Mouse (Mus musculus) liver, adult 2 months (tissue): ENCODE data around the gene Piwil4.

Experiments
- CTCF ChIP-seq: fragments of 200-500 bp; IDR thresholded peaks from 2 replicates; pipeline ENCODE4 v1.5.1; 2011; ENCODE audit warnings: low read depth, low read length, control low read depth
- POLR2A ChIP-seq: fragments of 200-500 bp; IDR thresholded peaks from 2 replicates; pipeline ENCODE4 v1.6.1; 2011; ENCODE audit warnings: low read length, control low read depth; ENCODE audit not compliant: insufficient read depth; ENCODE audit errors: extremely low read depth

DNA sequence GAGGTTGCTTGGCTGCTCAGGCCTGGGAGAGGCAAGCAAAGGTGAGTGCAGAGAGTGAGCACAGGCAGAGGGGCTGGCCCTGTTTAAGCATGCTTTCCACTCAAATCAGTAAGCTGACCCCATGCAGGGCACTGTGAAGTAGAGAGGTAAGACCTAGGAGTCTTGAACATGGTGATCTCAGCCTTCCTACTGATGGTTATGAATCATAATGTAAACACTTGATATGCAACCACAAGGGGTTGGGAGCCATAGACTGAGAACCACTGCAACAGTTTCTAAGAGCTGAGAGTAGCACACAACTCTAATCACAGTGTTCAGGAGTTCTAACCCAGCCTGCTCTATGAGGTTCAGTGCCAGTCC lies 22.2 kb downstream of the Piwil4 start:
- TF ChIP-seq CTCF: no peak
- TF ChIP-seq POLR2A: no peak
